Mouse (Mus musculus): ENCODE measurements around the gene Zfp518a. TPM values are rescaled to one million over a fixed set of nuclear protein-coding genes. Genes with fewer than 3 reads are reported as not detected.
A peak's percentile ranks its signal among the peaks of the same experiment; 100 is the strongest.

Zfp518a gene
- total and polyA plus RNA-seq, 3 experiments = 2.5 to 22.0 (median 3.1) TPM

- no peaks in the 10 kb centered on the region for H3K36me3 ChIP-seq (ENCODE audit: control insufficient read depth in 1 of 2, insufficient read depth in 2 of 2, low read length in 2 of 2)
- H3K27me3 ChIP-seq (ENCODE audit: control insufficient read depth in 1 of 2, insufficient read depth in 2 of 2, low read length in 2 of 2) = peaks cover 0 to 1% of the 10 kb centered on the region in 2 experiments; a peak in 2 of 4 replicates
- H3K4me3 ChIP-seq (ENCODE audit: control insufficient read depth in 1 of 2, insufficient read depth in 1 of 2, low read depth in 2 of 2, low read length in 2 of 2) = no peak overlapping the region
- no peak overlapping the region for H3K27ac ChIP-seq (ENCODE audit: control insufficient read depth, low read depth, low read length)
- no peak for DNase-seq (ENCODE audit: low read depth, low spot score)
- no peak overlapping the region for H3K9ac ChIP-seq (ENCODE audit: control insufficient read depth, low read depth, low read length, poor library complexity, severe bottlenecking)
- no peaks in the 10 kb centered on the region for H3K4me1 ChIP-seq (ENCODE audit: control insufficient read depth in 1 of 2, insufficient read depth in 2 of 2, low read length in 2 of 2)
- H3K9me3 ChIP-seq (replicated peaks; ENCODE audit: insufficient read depth, low read length) = no peaks in the 10 kb centered on the region
- no peaks in the 10 kb centered on the region for H3K79me2 ChIP-seq (ENCODE audit: control insufficient read depth, insufficient read depth, low read length, poor library complexity)
- no peak for TF ChIP-seq MAX (IDR thresholded peaks at IDR 0.05; ENCODE audit: low read length)
- TF ChIP-seq MXI1 (IDR thresholded peaks at IDR 0.05; ENCODE audit: low read depth, low read length) = no peak
- no peak for TF ChIP-seq SMC3 (IDR thresholded peaks at IDR 0.05; ENCODE audit: low read depth, low read length)
Measured at GRCm38 (mm10) chr19:40958981-40959380, 64.5 kb downstream of the Zfp518a start.

GRCm38 (mm10) chr19:40962988-40963387, 68.5 kb downstream of the Zfp518a start:
- Histone ChIP-seq H3K4me3 (ENCODE audit: control insufficient read depth in 1 of 2, insufficient read depth in 1 of 2, low read depth in 2 of 2, low read length in 2 of 2) (no peak overlapping the region), H3K36me3 (ENCODE audit: control insufficient read depth in 1 of 2, insufficient read depth in 2 of 2, low read length in 2 of 2) (no peaks in the 10 kb centered on the region), H3K79me2 (ENCODE audit: control insufficient read depth, insufficient read depth, low read length, poor library complexity) (no peaks in the 10 kb centered on the region), H3K9me3 (replicated peaks; ENCODE audit: insufficient read depth, low read length) (no peaks in the 10 kb centered on the region), H3K4me1 (ENCODE audit: control insufficient read depth in 1 of 2, insufficient read depth in 2 of 2, low read length in 2 of 2) (no peaks in the 10 kb centered on the region), H3K27me3 (ENCODE audit: control insufficient read depth in 1 of 2, insufficient read depth in 2 of 2, low read length in 2 of 2) (peaks cover 0 to 1% of the 10 kb centered on the region in 2 experiments; a peak in 2 of 4 replicates), H3K27ac (ENCODE audit: control insufficient read depth, low read depth, low read length) (no peak overlapping the region), H3K9ac (ENCODE audit: control insufficient read depth, low read depth, low read length, poor library complexity, severe bottlenecking) (no peak overlapping the region)
- DNase-seq (ENCODE audit: low read depth, low spot score) = peak; percentile 71
- TF ChIP-seq GABPA (IDR thresholded peaks at IDR 0.05; ENCODE audit: low read depth, low read length) (no peak), POLR2AphosphoS5 (IDR thresholded peaks at IDR 0.05; ENCODE audit: borderline replicate concordance, low read depth, low read length) (no peak), POLR2A (IDR thresholded peaks at IDR 0.05; ENCODE audit: control insufficient read depth in 1 of 2, insufficient read depth in 1 of 2, low read depth in 1 of 2, low read length in 2 of 2, poor library complexity in 1 of 2) (no peak), BHLHE40 (IDR thresholded peaks at IDR 0.05; ENCODE audit: borderline replicate concordance, low read depth, low read length) (no peak), USF1 (IDR thresholded peaks at IDR 0.05; ENCODE audit: low read depth, low read length) (no peak), TCF12 (IDR thresholded peaks at IDR 0.05; ENCODE audit: low read depth, low read length) (no peak), SIN3A (IDR thresholded peaks at IDR 0.05; ENCODE audit: low read length) (no peak), MYC (IDR thresholded peaks at IDR 0.05; ENCODE audit: low read depth, low read length) (no peak), MEF2A (IDR thresholded peaks at IDR 0.05; ENCODE audit: extremely low read depth, insufficient replicate concordance, low read depth, low read length, poor library complexity, severe bottlenecking) (no peak), JUND (IDR thresholded peaks at IDR 0.05; ENCODE audit: low read depth, low read length) (no peak), POLR2AphosphoS2 (IDR thresholded peaks at IDR 0.05; ENCODE audit: low read length) (no peak), ETS1 (IDR thresholded peaks at IDR 0.05; ENCODE audit: low read depth, low read length) (no peak), USF2 (IDR thresholded peaks at IDR 0.05; ENCODE audit: borderline replicate concordance in 1 of 2, insufficient read depth in 1 of 2, low read depth in 1 of 2, low read length in 2 of 2) (no peak), RAD21 (IDR thresholded peaks at IDR 0.05; ENCODE audit: low read depth, low read length) (peak; percentile 34), MAX (IDR thresholded peaks at IDR 0.05; ENCODE audit: low read length) (no peak), ZNF384 (IDR thresholded peaks at IDR 0.05; ENCODE audit: low read depth, low read length) (no peak), ZC3H11A (IDR thresholded peaks at IDR 0.05; ENCODE audit: low read depth, low read length) (peak; percentile 23; the same call in 1 of the 2 replicates), TAL1 (IDR thresholded peaks at IDR 0.05; ENCODE audit: low read length) (0 out of 2 replicates have a peak, but pooled peaks have one; percentile 19), NELFE (IDR thresholded peaks at IDR 0.05; ENCODE audit: low read depth, low read length) (no peak), CHD1 (IDR thresholded peaks at IDR 0.05; ENCODE audit: low read depth, low read length) (no peak), CHD2 (IDR thresholded peaks at IDR 0.05; ENCODE audit: low read length) (no peak), MAZ (IDR thresholded peaks at IDR 0.05; ENCODE audit: low read depth, low read length) (no peak), SMC3 (IDR thresholded peaks at IDR 0.05; ENCODE audit: low read depth, low read length) (peak; percentile 60), ZMIZ1 (IDR thresholded peaks at IDR 0.05; ENCODE audit: low read depth, low read length) (no peak), HCFC1 (IDR thresholded peaks at IDR 0.05; ENCODE audit: low read depth, low read length) (no peak), UBTF (IDR thresholded peaks at IDR 0.05; ENCODE audit: borderline replicate concordance, insufficient read depth, low read depth, low read length) (no peak), KAT2A (conservative IDR thresholded peaks at IDR 0.05; ENCODE audit: low read depth, low read length) (no peak), CTCF (IDR thresholded peaks at IDR 0.05 in 2 of 3, conservative IDR thresholded peaks at IDR 0.05 in 1 of 3; ENCODE audit: control insufficient read depth in 1 of 3, insufficient read depth in 1 of 3, low read depth in 2 of 3, low read length in 3 of 3, poor library complexity in 1 of 3, severe bottlenecking in 1 of 3) (peak; percentile 65 to 95 (median 78)), ZKSCAN1 (IDR thresholded peaks at IDR 0.05; ENCODE audit: low read depth, low read length) (no peak)
